Mouse (Mus musculus): ENCODE measurements at regions not wholly inside any gene's neighbourhood (a gene's known extent, or its start where the extent isn't known, plus 50 kb on each side); places are given as distances from the start of the nearest gene placed in this dataset.
"Not testable (repeated sequence)": the region's sequence is repeated elsewhere in the genome, so short reads cannot be mapped to it uniquely, and the experiment has no call there.

DNA sequence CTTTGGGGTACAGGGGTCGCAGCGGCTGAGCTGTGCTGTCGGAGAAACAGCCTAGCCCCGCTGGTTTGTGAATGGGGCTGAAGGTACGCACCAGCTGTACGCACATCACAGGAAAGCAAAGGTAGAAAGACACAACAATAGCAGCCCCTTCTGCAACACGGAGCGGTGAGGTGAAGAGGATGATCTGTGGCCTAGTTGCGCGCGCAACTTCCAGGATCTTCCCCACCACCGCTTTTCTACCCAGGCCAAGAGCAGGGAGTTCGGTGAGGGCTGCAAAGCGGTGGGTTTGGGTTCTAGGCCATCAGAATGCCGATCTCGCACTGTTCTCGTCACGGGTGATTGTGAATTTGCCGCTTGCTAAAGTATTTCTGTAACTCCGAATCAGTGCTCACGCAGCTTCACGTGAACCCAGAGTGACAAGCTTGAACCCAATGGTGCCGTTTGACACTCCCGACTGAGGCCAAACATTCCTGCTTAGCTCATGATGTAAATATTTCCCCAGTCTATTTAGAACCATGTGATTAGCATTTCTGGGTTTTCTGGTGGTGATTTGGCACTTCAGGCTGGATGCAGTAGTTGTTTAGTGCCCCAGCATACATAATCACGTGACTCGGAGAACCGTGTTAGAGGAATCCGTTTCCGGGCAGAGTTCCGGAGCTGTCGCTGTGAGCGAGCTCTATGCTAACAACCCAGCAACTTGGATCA is 54.7 kb downstream of the Cryaa start:
- DNase-seq = no peak

DNA sequence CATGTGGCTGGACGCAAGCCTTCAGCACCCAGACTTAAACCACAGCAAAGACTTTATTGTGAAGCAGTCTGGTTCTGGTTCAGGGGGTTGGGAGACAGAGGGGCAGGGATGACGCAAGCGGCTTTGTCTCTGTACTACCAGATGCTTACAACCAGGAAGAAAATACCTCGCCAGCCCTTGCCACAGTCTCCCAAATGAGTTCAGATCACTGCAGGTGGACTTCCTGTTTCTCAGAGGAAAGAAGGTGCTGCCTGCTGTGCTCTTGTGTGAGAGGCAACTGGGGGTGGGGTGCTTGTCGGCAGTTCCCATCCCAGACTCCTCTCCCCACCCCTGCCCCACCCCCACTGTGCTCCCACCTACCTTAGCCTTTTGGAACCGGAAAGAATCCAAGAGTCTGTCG is 56.9 kb downstream of the Cryaa start:
- no peak for DNase-seq

DNA sequence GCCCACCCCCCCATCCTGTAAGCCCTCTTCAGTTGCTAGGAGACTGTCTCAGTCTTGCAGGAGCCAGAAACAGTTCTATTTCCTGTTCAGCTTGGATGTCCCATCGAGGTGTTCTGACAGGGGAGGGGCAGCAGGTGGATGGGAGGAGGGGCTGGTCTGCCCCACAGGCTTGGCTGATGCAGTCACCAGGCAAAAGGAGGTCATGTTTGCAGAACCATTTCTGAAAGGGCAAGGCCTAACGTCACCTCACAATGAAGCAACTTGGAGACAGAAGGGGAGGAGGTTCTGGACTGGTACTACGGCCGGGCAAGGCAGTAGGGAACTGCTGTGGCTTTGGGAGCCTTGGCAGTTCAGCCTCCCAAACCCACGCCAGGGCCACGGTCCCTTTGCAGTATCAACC is 59.1 kb downstream of the Cryaa start:
- DNase-seq = no peak

DNA sequence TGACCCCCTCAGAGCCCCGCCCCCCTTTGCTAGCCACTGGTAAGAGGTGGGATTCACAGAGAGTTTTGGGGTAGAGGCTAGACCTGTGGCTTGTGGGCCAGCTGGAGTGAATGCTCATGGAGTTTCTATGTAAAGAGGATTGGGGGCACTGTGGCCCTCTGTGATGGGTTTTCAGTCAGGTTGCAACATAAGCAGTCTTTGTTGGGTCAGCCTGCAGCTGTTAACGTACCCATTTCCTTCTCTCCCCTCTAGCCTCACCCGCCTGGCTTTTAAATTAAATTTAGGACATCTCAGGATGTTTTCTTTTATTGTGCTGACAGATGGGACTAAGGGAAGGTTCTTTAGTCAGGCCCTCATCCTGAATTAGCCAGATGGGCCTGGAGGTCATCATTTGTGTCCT is 60.6 kb downstream of the Cryaa start:
- DNase-seq = no peak

DNA sequence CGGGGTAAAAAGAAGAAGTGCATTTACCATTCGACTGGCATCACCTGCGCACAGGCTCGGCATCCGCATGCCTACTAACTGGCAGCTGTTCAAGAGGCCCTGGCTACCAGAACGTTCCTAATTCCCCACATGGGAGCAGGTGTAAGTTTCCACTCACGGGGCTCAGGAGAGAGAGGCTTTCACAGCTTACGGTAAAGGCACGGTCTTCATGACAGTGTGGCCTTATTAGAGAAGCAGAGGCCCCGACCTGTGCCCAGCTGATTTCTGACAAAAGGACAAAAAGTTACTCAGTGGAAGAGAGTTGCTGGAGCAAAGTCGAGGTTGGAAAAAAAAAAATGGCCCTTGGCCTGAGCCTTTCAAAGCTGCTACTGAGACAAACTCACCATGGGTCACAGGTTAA is 62.0 kb downstream of the Cryaa start:
- DNase-seq = no peak

DNA sequence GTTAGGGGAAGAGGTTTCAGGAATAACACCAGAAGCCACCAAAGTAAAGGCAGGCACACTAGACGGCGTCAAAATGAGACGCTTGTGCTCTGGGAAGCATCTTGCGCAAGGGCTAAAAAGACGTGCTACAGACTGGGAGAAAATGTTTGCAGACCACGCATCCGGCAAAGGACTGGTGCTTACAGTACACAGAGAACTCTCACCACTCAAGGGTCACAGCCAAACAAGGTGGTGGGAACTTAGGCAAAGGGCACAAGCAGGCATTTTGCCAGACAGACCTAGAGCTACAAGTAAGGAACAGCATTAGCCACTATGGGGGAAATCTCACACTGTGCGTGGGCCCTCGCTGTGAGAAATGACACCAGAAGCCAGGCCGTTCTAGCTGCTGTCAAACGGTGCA is 62.5 kb downstream of the Cryaa start:
- no peak for DNase-seq

DNA sequence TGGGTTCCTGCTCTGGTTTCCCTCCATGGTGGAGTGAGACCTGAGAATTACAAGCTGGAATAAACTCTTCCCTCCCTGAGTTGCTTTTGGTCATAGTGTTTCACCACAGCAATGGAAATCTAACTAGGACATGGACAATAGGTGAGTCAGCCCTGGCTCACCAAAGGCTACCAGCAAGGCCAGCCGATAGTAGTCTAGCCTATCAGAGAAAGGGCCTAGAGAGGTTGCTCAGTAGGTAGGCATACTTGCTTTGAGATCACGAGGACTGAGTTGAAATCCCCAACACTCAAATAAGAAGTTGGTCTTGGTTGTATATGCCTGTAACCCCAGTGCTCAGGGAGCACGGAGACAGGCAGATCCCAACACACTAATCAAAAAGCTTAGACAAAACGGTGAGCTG is 66.0 kb downstream of the Cryaa start:
- no peak for DNase-seq

DNA sequence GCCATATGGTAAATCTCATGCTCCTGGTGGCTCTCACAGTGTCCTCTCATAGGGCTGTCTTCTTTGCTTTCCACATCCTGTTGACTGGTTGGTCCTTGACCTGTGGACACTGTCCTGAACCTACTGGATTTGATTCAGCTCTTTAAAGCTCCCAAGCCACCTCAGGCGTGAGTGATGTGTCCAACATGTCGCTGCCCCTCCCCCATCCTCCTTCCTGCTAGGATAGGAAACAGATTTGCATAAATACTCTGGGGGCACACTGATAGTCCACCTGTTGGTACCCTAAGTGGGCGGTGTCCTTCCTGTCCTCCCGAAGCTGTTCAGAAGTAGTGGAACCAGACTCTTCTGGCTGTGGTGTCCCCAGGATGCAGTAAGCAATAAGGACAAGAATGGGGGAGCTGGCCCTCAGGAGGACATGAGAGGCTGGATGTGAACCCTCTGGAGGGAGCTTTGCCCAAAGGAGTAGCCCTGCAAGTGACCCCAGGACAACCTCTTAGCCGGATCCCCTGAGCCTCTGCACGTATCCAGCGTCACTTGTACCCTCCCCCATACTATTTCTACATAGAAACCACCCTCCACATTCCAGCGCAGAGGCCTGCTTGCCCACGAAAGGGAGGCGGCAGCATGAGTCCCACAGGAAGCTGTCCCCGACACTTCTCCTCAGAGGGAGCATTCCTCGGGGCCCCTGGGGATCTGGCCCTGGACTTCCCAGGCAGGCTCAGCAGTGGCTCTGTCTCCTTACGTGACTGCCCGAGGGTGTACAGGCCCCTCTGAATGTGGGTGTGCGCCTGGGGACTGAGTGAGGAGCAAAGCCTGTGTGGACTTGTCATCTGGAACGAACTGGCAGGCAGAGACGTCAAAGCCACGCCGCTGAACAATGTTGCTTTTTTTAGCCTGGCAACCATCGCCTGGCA is 68.8 kb downstream of the Cryaa start:
- DNase-seq = peak; percentile 10

DNA sequence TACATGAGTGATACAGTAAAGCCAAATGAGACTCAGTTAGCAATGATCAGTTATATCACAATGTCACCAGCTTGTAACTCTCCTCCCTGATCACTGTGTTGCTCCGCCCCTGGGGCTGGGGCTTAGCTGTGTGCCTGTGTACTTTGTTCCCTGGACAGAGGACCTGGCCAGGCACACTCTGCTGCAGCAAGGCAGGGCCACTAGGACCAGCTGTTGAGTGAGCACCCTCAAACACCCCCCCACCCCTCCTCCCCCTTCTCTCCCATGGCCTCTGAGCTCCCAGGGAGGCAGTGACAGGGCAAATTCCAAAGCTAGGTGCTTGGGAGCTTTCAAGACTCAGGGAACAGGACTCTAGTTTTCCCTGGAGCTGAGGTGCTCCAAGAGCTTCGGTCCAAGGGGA is 70.0 kb downstream of the Cryaa start:
- no peak for DNase-seq

DNA sequence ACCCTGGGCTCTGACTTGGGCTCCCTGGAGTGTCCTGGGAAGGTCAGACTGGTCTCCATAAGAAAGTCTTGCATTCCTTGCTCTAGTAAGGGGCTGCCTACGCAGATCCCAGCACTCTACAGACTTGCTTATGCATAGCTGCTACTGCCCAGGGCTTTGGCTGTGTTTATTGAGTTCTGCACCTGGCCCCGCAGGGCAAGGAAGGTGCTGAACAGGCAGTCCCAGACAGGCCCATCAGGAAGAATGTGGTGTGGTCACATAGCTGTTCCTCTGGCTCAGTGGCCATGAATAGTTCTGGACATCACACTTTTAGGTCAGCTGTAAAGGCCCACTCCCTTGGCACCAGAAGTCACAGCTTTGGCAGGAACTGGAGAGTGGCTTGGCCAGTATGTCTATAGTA is 70.6 kb downstream of the Cryaa start:
- DNase-seq = no peak

DNA sequence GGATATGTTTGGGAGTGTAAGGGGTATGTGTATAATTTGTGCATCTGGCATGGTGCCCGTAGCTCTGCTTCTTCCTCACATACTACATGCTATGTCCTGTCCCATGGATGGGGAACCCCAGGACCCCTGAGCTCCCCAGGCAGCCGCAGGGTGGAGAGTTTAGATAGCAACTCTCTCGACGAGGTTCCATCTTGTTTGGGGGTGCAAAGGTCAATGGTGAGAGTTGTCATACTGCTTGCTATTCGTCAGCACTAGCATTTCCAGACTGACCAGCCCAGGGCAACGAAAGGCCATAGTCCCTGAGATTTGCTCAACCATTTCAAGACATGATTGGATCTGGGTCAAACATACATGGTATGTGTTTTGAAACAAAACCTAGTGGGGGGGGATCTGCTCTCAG is 71.4 kb downstream of the Cryaa start:
- no peak for DNase-seq

DNA sequence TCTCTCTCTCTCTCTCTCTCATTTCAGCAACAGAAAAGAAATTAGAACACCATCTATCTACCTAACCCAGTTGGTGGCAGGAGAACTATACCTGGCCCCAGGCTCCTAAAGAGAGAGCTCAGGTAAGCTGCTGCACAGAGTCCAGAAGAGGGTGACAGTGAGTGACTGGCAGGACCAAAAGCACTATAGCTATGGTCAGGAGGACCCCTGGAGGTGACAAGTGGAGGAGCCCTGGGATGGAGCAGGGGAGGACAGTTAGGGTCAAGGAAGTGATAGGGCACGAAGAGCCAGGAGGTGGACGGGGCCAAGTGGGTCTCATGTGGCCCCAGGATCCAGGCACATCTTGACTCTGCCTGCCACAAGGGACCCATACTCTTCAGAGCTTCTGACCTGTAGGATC is 73.7 kb downstream of the Cryaa start:
- no peak for DNase-seq

DNA sequence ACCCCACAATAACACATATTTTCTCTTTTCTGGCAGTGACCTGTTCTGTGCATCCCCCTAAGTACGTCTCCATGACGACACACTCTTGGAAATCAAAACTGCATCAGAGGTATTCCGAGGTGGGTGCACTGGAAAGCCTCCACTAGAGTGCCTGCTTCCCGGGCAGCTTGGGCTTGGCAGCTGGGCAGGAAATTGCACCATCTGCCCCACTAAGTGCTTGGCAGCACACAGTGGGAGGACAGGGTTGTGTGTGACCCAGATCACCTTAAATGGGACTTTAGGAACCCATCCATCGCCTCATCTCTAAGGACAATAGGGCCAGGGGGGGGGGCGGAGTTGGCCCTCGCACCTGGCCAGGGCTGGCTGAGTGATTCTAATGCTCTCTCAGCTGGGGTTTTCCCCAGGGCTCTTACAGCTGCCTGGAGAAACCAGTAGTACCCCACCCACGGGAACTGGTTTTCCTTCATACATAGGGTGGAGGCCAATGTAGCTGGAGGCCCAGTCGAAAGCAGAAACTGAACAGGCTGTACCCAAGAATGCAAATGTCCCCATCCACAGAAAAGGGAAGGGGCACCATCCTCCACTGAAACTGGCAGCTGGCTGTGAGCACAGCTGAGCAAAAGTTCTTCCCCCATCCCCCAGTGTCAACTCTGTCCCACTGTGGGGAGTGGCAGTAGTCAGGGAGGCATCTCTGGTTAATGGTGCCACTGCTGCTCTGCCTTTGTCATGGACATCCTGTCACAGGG is 75.7 kb downstream of the Cryaa start:
- no peak for DNase-seq

DNA sequence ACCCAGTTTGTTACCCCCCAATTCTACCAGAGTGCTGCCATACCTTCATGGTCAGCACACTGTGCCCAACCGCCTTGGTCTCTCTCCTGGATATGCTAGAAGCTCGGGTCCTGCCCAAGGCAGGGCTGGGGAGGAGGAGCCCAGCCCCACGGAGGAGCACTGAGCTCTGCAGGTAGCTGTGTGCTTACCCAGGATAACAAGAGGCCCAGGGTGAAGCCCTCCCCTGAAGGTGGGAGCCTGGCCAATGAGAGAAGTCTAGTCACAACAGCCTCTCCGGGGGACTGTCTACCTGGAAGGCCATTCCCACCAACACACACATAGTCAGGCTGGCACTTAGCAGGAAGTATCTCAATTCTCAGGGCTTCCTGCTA is 76.2 kb downstream of the Cryaa start:
- no peak for DNase-seq

DNA sequence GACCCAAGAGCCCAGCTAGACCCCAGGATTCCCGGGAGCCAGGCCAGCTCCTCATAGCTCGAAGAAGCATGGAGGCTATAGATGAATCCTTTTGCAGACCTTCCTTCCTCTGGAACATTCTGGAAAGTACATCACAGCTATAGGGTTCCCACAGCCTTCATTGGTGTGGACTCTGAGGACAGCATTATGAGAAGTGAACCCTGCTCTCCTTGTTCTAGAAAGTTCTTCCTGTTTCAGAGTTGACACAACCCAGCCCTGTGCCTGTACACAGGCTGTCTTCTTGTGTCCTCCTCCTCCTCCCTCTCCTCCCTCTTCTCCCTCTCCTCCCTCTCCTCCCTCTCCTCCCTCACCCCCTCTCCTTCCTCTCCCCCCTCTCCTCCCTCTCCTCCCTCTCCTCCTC is 82.9 kb downstream of the Cryaa start:
- no peak for DNase-seq

DNA sequence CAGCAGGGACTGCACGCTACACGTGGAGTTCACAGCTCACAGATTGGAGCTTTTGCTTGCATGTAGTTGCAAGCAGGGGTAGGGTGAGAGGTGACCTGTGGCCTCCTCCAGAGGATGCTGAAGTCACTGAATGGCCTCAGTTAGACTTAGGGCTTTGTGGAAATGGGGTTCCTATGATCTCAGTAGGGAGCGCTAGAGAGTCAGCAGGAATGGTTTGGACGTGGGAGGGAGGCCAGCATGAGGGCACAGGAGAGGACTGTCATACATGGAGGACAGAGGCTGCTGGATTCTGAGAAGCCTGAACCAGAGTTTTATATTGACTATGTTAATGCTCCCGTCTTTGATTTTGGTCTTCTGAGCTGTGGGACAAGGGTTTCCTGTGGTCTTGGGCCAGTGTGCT is 85.5 kb downstream of the Cryaa start:
- DNase-seq = no peak

DNA sequence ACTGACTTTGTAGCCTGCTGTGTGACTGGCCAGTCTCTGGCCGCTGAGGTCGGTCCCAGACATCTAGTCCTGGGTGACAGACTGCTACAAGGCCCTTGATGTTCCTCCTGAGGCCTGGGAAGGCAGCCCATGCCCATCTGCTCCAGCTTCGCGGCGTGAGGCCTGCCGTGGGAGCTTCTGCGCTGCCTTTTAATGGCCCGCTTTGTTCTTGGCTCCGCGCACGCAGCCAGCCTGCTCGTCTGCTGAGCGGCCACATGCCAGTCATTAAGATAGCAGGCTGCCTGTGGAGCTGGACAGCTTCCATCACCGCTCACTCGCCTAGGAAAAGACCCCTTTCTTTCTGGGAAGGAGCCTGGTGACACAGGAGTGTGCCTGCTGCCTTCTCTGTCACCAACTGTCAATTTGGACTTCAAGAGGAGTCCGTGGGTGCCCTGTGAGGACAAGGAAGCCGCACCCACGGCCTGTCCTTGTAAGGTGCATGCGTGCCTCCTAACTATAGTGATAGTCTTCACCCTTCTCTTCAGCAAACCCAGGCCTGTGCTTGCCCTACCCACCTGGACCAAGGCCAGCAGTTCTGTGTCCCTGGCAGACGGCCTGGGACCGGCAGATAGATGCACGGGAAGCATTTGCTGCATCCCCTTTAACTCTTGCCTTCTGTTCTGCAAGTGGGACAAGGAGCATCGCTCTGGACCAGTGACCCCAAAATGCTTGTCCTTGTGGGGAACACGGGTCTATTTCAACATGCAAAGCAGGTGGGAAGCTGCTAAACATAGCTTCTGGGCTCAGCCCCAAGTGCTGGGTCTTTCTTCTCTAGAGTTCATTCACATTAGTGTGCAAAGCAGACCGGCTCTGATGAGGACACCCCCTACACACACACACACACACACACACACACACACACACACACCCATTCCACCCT is 88.6 kb downstream of the Sik1 start:
- DNase-seq = peak; percentile 33

DNA sequence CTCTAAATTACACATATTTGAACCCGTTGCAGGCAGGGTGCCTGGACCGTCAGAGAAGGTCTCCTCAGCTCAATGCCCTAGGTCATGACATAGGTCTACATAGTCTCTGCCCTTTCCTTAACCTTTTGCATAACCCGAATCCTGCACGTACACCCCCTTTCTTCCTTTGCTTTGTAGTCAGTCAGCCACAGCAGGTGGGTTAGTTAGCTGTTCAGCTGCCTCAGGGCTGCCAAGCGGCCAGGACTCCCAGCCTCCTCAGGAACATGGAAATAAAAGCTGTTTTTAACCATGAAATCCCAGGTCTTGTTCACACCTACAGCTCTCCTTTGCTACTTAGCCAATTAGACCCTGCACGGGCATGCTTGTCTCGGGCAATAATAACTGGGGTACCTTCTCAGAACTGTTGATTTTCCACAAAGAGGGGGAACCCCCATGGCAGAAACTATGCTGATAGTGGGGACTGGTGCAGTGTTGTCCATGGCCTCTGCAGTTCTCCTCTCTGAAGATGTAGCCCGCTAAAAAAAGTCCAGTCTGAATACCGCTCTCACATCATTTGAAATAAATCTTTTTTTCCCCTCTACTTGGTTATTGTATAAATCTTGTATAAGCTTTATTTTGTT is 83.3 kb downstream of the Sik1 start:
- no peak for DNase-seq

DNA sequence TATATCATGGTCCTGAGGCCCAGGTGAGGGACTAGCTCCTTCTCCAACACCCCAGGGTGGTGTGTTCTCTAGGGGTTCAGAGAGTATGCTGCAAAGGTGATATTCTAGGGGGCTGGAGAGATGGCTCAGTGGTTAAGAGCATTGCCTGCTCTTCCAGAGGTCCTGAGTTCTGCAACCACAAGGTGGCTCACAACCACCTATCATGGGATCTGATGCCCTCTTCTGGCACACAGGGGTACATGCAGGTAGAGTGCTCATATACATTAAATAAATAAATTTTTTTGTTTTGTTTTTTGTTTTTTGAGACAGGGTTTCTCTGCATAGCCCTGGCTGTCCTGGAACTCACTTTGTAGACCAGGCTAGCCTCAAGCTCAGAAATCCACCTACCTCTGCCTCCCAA is 81.7 kb downstream of the Sik1 start:
- DNase-seq = not testable (repeated sequence)

DNA sequence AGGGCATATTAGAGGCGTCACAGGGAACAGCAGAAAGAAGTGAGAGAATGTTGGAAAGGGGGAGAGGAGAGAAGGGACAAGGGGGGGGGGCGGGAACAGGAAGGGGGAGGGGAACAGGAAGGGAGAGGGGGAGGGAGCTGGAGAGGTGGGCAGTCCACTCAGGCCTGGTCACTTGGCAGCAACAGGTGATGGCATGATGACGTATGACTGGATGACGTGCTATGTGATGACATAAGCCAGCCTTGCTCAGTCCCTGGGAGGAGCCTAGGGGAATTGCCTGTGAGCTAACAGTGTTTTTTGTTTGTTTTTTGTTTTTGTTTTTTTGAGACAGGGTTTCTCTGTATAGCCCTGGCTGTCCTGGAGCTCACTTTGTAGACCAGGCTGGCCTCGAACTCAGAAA is 80.6 kb downstream of the Sik1 start:
- DNase-seq = no peak

DNA sequence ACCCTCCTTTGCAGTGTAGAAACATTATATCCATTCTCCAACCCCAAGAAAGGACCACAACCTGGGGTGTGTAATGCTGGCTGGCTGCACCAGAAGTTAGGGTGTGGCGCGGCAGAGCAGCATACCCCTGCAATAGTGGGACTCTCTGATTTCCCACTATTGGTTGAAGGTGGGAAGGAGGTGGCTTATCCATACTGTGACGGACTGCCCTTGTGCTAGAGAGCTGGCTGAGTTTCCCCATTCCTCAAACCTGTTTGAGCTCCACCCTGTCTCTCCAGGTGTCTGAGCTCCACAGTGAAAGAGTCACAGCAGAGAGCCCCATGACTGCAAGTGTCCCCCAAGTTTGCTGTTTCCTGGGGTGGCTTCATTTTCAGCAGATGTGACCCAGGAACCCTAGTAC is 79.6 kb downstream of the Sik1 start:
- DNase-seq = no peak

DNA sequence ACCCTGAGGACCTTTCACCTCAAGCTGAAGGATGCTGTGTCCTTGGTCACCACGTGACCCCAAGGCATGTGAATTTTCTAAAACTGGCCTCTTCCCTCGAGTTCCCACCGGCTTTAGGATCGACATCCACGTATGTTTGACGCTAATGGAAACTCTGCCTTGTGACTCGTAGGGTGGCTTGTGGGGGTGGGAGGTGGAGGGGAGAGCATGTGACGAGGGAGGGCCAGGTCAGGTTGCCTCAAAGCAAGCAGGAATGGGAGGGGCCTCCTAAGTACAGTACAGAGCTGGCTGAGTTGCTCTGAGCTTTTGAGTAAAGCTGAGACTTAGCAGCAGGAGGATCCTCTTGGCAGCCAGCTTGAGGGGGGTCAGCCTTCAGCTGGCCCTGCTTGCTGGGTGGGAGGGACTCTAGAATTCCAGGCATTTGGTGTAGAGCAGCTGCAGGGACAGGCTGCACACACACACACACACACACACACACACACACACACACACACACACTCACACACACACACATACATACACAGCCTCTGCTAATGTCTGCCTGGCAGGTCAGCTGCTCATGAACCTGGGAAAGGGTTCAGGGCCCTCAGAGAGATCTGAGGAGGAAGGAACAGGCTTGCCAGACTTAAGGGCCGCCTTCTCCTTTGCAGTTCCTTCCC is 78.5 kb downstream of the Sik1 start:
- no peak for DNase-seq
